9 mouse cellular contexts compared by ENCODE assay signal in the genomic region with DNA sequence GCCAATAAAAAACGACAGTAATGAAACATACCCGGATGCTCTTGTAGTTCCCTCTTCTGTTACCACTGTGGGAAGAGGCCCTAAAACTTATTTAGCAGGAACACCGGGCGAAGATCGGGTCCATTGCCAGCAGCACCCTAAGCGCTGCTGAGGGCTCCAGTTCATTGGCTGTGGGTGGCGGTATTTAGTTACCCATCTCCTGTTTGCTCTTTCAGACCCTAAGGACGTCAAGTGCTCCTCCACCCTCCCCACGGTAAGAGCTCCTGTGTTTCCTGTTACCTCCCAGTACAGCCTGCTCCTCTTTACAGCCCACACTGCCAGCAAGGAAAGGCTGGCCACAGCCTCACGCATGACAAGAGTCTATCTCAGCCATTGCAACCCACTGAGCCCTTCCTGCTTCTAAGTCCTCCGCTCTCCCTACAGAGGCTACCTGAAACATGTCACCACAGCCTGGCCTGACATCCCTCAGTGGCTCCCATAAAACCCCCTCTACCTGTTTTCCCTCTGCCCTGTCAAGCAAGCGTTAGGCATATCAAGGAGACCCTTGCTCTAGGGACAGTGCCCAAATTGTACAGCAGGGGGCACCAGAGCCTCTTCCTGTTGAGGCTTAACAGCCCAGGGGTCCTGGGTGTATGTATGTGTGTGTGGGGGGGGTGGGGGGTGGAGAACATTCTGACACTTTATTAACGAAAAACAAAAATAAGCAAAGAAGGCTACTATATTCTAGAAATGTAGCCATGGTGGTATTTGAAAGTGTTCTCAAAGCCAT. TPM values are rescaled to one million over a fixed set of nuclear protein-coding genes. Genes with fewer than 3 reads are reported as not detected.
DNase-seq lines count a peak whose midpoint lies in the region; ATAC-seq and TF ChIP-seq lines count a peak whose summit lies in the region.
"Had no signal": no experiment of that assay in that cellular context is flagged by ENCODE, and none has a peak within 500 bp of the region (broad histone marks: within the 10 kb centered on the region; RNA-seq: fewer than 3 reads in every experiment).

No protein-coding gene starts in this region.

- H3K27ac ChIP-seq in forebrain, embryonic 14.5 days (ENCODE audit: low read depth, low read length) = no peak overlapping the region
- H3K27ac ChIP-seq in lung, postnatal 0 days (ENCODE audit: low read length) = peak overlapping the region; percentile 22
- peak overlapping the region; percentile 55; the same call in 1 of the 2 replicates for H3K27ac ChIP-seq in stomach, embryonic 15.5 days
- H3K27ac ChIP-seq: embryonic facial prominence, embryonic 15.5 days; limb, embryonic 15.5 days had no signal

- 77% methylated on average over 13 of the region's 13 CpGs for WGBS in forebrain, embryonic 14.5 days
- 48% methylated on average over 13 of the region's 13 CpGs for WGBS in lung, postnatal 0 days
- WGBS in stomach, embryonic 15.5 days = 63% methylated on average over 13 of the region's 13 CpGs

- no peak overlapping the region for H3K9ac ChIP-seq in forebrain, embryonic 14.5 days (ENCODE audit: low read length)
- no peak overlapping the region for H3K9ac ChIP-seq in lung, postnatal 0 days (replicated peaks; ENCODE audit: low read depth)
- no peak overlapping the region for H3K9ac ChIP-seq in stomach, embryonic 15.5 days
- H3K9ac ChIP-seq: embryonic facial prominence, embryonic 15.5 days; limb, embryonic 15.5 days had no signal

- no peak overlapping the region for H3K4me3 ChIP-seq in forebrain, embryonic 14.5 days (ENCODE audit: low read depth, low read length)
- no peak overlapping the region for H3K4me3 ChIP-seq in lung, postnatal 0 days (ENCODE audit: low read depth, low read length)
- no peak overlapping the region for H3K4me3 ChIP-seq in stomach, embryonic 15.5 days (replicated peaks)
- H3K4me3 ChIP-seq: embryonic facial prominence, embryonic 15.5 days; limb, embryonic 15.5 days had no signal

- ATAC-seq in forebrain, embryonic 14.5 days = no peak
- peak; percentile 78 for ATAC-seq in lung, postnatal 0 days
- ATAC-seq in stomach, embryonic 15.5 days (ENCODE audit: insufficient read depth, low FRiP score, low read depth) = no peak

- no peaks in the 10 kb centered on the region for H3K9me3 ChIP-seq in forebrain, embryonic 14.5 days (replicated peaks; ENCODE audit: control insufficient read depth, low read length)
- H3K9me3 ChIP-seq in lung, postnatal 0 days (ENCODE audit: low read length) = no peaks in the 10 kb centered on the region
- H3K9me3 ChIP-seq in stomach, embryonic 15.5 days = no peaks in the 10 kb centered on the region
- H3K9me3 ChIP-seq: embryonic facial prominence, embryonic 15.5 days; limb, embryonic 15.5 days had no signal

- H3K36me3 ChIP-seq in forebrain, embryonic 14.5 days (ENCODE audit: control insufficient read depth, insufficient read depth, low read length) = no peaks in the 10 kb centered on the region
- H3K36me3 ChIP-seq in lung, postnatal 0 days (ENCODE audit: insufficient read depth, low read length) = no peaks in the 10 kb centered on the region
- H3K36me3 ChIP-seq in stomach, embryonic 15.5 days = no peaks in the 10 kb centered on the region
- H3K36me3 ChIP-seq: embryonic facial prominence, embryonic 15.5 days; limb, embryonic 15.5 days had no signal

- no peaks in the 10 kb centered on the region for H3K4me1 ChIP-seq in forebrain, embryonic 14.5 days (ENCODE audit: control insufficient read depth, insufficient read depth, low read length)
- no peaks in the 10 kb centered on the region; the same call in 1 of the 2 replicates for H3K4me1 ChIP-seq in lung, postnatal 0 days (ENCODE audit: insufficient read depth, low read depth, low read length)
- peaks cover 26% of the 10 kb centered on the region for H3K4me1 ChIP-seq in stomach, embryonic 15.5 days
- H3K4me1 ChIP-seq: embryonic facial prominence, embryonic 15.5 days had no signal

- peak; percentile 76 for TF ChIP-seq CTCF in lung, postnatal 0 days (IDR thresholded peaks at IDR 0.05)

- TF ChIP-seq EP300 in lung, postnatal 0 days (IDR thresholded peaks at IDR 0.05) = no peak

- intact Hi-C loops in left cerebral cortex, postnatal 4 days (cut with DNase I) = no loop called here
- intact Hi-C loops in left cerebral cortex, postnatal 25 days (cut with DNase I) = no loop called here

- no peak overlapping the region for H3K4me2 ChIP-seq in forebrain, embryonic 14.5 days (ENCODE audit: low read length)
- no peak overlapping the region for H3K4me2 ChIP-seq in lung, postnatal 0 days (replicated peaks; ENCODE audit: low read depth, low read length)
- no peak overlapping the region for H3K4me2 ChIP-seq in stomach, embryonic 15.5 days
- H3K4me2 ChIP-seq: embryonic facial prominence, embryonic 15.5 days; limb, embryonic 15.5 days had no signal

- DNase-seq in left cerebral cortex, postnatal 4 days = peak; percentile 75
- no peak for DNase-seq in left cerebral cortex, postnatal 25 days (ENCODE audit: low spot score in 2 of 2)
- peak; percentile 70 for DNase-seq in T-cell, adult 2 months (ENCODE audit: low spot score)
- DNase-seq in forebrain, embryonic 14.5 days (ENCODE audit: low spot score) = peak; percentile 71
- peak; percentile 67 for DNase-seq in lung, postnatal 0 days (ENCODE audit: low spot score)
- DNase-seq in urinary bladder, postnatal 14 days (ENCODE audit: low spot score) = no peak

- H3K27me3 ChIP-seq in forebrain, embryonic 14.5 days (replicated peaks; ENCODE audit: control insufficient read depth, insufficient read depth, low read length) = no peaks in the 10 kb centered on the region
- H3K27me3 ChIP-seq in lung, postnatal 0 days (replicated peaks; ENCODE audit: insufficient read depth, low read length) = no peaks in the 10 kb centered on the region
- no peaks in the 10 kb centered on the region for H3K27me3 ChIP-seq in stomach, embryonic 15.5 days (replicated peaks)
- H3K27me3 ChIP-seq: embryonic facial prominence, embryonic 15.5 days; limb, embryonic 15.5 days had no signal

RNA-seq across cellular contexts. Expression of a gene that starts 39.0 kb away (rescaled TPM):
- total RNA-seq in left cerebral cortex, postnatal 4 days (2021) = 10 to 100 TPM; 18.4 to 19.4 TPM
- total RNA-seq in left cerebral cortex, postnatal 25 days (2021) = 1 to 10 TPM; 6.7 to 9.9 TPM
- 6.9 and 7.9 TPM in 2 replicates for polyA plus RNA-seq in forebrain, embryonic 14.5 days (2014; fragmentation: Nextera tagmentation; extraction: Ambion mirVana)
- polyA plus RNA-seq in lung, postnatal 0 days (2015; fragmentation: Nextera tagmentation; extraction: Ambion mirVana) = 25.2 and 33.9 TPM in 2 replicates
- polyA plus RNA-seq in stomach, embryonic 15.5 days (2015; fragmentation: Nextera tagmentation; extraction: Ambion mirVana) = 12.7 and 14.9 TPM in 2 replicates

RNA-seq across cellular contexts. Expression of a gene that starts 48.5 kb away (rescaled TPM):
- 10 to 100 TPM; 11.9 to 12.6 TPM for total RNA-seq in left cerebral cortex, postnatal 4 days (2021)
- 10 to 100 TPM; 16.7 to 17.7 TPM for total RNA-seq in left cerebral cortex, postnatal 25 days (2021)
- 2.9 and 3.6 TPM in 2 replicates for polyA plus RNA-seq in forebrain, embryonic 14.5 days (2014; fragmentation: Nextera tagmentation; extraction: Ambion mirVana)
- 21.4 and 25.2 TPM in 2 replicates for polyA plus RNA-seq in lung, postnatal 0 days (2015; fragmentation: Nextera tagmentation; extraction: Ambion mirVana)
- polyA plus RNA-seq in stomach, embryonic 15.5 days (2015; fragmentation: Nextera tagmentation; extraction: Ambion mirVana) = 1.6 and 2.1 TPM in 2 replicates

Comparison
In these comparisons a context has a peak if more than half of its experiments do, and no peak if none do; other contexts are left out.
1. DNase-seq: peak in left cerebral cortex, postnatal 4 days (single experiment), T-cell, adult 2 months (single experiment), forebrain, embryonic 14.5 days (single experiment) and lung, postnatal 0 days (single experiment); none in left cerebral cortex, postnatal 25 days (0 of 2) and urinary bladder, postnatal 14 days (single experiment).